Mouse (Mus musculus) cerebellum, adult 2 months (tissue): ENCODE measurements around the gene Carmil2. TPM values are rescaled to one million over a fixed set of nuclear protein-coding genes. Genes with fewer than 3 reads are reported as not detected.

Source experiments
- DNase-seq, 2 experiments: peaks; one replicate each; pipeline ENCODE4 v3.0.0; 2021
- H3K27ac ChIP-seq: fragments of 200-500 bp; 2 replicates; pipeline ENCODE4 v1.5.1; 2012; ENCODE audit warnings: low read length, control low read depth, inconsistent platforms; ENCODE audit not compliant: insufficient read depth
- H3K27me3 ChIP-seq: fragments of 200-500 bp; 2 replicates; pipeline ENCODE4 v1.6.1; 2012; ENCODE audit warnings: inconsistent platforms, mild to moderate bottlenecking, low read length, moderate library complexity; ENCODE audit not compliant: control insufficient read depth, insufficient read depth
- H3K4me1 ChIP-seq: fragments of 200-500 bp; 2 replicates; pipeline ENCODE4 v1.6.1; 2011; ENCODE audit warnings: low read length; ENCODE audit not compliant: control insufficient read depth, insufficient read depth
- H3K4me3 ChIP-seq: fragments of 200-500 bp; replicated peaks from 2 replicates; pipeline ENCODE3; 2011; ENCODE audit warnings: mild to moderate bottlenecking, low read depth, low read length, control low read depth; ENCODE audit not compliant: insufficient read depth
- CTCF ChIP-seq: fragments of 200-500 bp; IDR thresholded peaks from 2 replicates; pipeline ENCODE4 v1.5.1; 2011; ENCODE audit warnings: low read depth, mild to moderate bottlenecking, control low read depth, low read length, moderate library complexity, borderline replicate concordance; ENCODE audit not compliant: insufficient read depth
- POLR2A ChIP-seq: fragments of 200-500 bp; IDR thresholded peaks from 2 replicates; pipeline ENCODE4 v1.6.1; 2011; ENCODE audit warnings: low read length, control low read depth, borderline replicate concordance; ENCODE audit not compliant: insufficient read depth
- WGBS: fragments of 180-500 bp; shearing (Covaris S2); methylation state at CpG from one replicate; pipeline ENCODE4 v1.1.7; 2018; 5-methylcytosine and 5-hydroxymethylcytosine counted together
- polyA plus RNA-seq: library from polyadenylated mRNA; depleted of rRNA; stranded (reverse); fragments of >200 nt; gene quantifications from 2 replicates; pipeline ENCODE4 v1.2.3, GENCODE M21; 2012

The Carmil2 gene
- polyA plus RNA-seq, 1 experiment, result 72.1 TPM

DNA sequence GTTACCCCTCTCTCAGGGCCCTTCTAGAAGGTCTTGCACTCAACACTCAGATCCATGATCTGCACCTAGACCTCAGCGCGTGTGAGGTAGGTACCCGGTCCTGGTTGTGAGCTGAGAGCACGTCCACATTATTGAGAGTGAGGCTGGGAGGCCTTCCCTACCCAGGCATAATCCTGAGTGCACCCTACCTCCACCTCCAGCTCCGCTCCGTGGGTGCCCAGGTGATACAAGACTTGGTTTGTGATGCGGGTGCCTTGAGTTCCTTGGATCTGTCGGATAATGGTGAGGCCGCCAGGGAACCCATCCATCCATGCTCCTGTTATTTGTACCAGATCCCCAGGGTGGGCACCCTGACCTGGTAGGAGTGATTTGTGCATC is 3.9 kb downstream of the Carmil2 start:
- no peak overlapping the region for H3K27ac ChIP-seq
- TF ChIP-seq POLR2A (no peak), CTCF (no peak)
- H3K4me3 ChIP-seq, result no peak overlapping the region
- 93% methylated on average over 9 of the region's 9 CpGs for WGBS
- H3K27me3 ChIP-seq, result no peaks in the 10 kb centered on the region
- H3K4me1 ChIP-seq, result peaks cover 8% of the 10 kb centered on the region; the same call in 1 of the 2 replicates
- no peak for DNase-seq

DNA sequence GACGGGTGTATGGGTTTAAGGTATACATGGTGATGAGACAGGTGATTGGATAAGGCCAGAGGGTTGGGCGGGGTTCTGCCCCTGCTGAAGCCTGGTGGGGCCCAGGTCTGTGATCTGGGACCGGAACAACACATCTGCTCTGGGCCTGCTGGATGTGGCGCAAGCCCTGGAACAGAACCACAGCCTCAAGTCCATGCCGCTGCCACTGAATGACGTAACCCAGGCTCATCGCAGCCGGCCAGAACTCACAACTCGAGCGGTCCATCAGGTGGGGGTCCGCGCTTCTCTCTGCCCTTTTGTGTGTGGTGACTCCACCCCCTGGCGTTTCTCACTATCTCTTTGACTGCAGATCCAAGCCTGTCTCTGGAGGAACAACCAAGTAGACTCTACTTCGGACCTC is 4.9 kb downstream of the Carmil2 start:
- no peak for DNase-seq
- peaks cover 11% of the 10 kb centered on the region for H3K4me1 ChIP-seq
- H3K4me3 ChIP-seq, result no peak overlapping the region
- H3K27me3 ChIP-seq, result no peaks in the 10 kb centered on the region
- H3K27ac ChIP-seq, result no peak overlapping the region
- 82% methylated on average over 14 of the region's 14 CpGs for WGBS
- TF ChIP-seq CTCF, result no peak
- no peak for TF ChIP-seq POLR2A

DNA sequence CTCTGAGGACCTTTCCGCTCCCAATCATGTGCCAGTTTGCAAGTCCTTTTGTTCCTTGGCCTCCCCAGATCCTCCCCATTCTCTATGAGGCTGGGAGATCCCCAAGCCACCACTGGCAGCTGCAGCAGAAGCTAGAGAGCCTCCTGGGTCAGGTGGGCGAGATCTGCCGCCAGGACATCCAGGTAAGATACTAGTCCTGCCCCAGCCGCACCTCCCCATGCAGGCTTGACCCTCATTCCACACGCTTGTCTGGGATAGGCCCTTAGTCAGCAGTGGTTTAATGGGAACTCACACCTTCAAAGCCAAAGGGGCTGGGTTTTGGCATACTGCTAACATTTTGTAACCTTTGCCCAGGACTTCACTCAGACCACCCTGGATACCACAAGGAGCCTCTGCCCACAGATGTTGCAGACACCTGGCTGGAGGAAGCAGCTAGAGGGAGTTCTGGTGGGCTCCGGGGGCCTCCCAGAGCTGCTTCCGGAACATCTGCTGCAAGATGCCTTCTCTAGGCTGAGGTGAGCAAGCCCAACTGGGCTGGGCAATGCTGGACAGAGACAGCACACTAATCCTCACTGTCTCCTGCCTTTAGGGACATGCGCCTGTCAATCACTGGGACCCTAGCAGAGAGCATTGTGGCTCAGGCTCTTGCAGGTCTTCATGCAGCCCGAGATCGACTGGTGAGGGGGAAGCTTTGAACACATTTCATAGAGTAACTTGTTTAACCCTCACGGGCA is 6.5 kb downstream of the Carmil2 start:
- peaks cover 18% of the 10 kb centered on the region for H3K4me1 ChIP-seq
- H3K4me3 ChIP-seq, result no peak overlapping the region
- whole genome bisulfite sequencing, result 96% methylated on average over 11 of the region's 11 CpGs
- TF ChIP-seq CTCF (no peak), POLR2A (no peak)
- no peak for DNase-seq
- no peaks in the 10 kb centered on the region for H3K27me3 ChIP-seq
- no peak overlapping the region for H3K27ac ChIP-seq

DNA sequence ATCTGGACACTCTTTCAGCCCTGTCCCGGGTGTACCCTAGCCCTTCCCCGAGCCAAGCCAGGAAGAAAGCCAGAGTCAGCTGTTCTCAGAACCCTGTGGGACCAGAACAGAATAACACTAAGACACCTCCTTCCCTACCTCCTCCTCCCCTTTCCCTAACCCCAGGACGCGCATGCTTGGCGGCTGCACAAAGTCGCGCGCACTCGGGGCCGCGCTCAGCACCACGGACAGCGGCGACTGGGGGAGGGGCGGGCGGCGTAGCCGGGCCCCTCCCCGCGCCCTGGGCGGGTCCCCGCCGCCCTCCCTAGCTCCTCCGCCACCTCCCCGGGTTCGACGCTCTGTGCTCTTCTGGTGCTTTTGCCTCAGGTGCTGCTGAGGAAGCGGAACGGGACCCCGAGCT is 7.6 kb downstream of the Carmil2 start:
- peak; percentile 42; the same call in 1 of the 2 replicates for TF ChIP-seq POLR2A
- no peak for TF ChIP-seq CTCF
- Histone ChIP-seq H3K4me1 (peaks cover 20% of the 10 kb centered on the region), H3K27ac (peak overlapping the region; percentile 86), H3K27me3 (no peaks in the 10 kb centered on the region), H3K4me3 (peak overlapping the region; percentile 89)
- peak; percentile 88 for DNase-seq
- WGBS, result under 1% methylated on average over 30 of the region's 30 CpGs

DNA sequence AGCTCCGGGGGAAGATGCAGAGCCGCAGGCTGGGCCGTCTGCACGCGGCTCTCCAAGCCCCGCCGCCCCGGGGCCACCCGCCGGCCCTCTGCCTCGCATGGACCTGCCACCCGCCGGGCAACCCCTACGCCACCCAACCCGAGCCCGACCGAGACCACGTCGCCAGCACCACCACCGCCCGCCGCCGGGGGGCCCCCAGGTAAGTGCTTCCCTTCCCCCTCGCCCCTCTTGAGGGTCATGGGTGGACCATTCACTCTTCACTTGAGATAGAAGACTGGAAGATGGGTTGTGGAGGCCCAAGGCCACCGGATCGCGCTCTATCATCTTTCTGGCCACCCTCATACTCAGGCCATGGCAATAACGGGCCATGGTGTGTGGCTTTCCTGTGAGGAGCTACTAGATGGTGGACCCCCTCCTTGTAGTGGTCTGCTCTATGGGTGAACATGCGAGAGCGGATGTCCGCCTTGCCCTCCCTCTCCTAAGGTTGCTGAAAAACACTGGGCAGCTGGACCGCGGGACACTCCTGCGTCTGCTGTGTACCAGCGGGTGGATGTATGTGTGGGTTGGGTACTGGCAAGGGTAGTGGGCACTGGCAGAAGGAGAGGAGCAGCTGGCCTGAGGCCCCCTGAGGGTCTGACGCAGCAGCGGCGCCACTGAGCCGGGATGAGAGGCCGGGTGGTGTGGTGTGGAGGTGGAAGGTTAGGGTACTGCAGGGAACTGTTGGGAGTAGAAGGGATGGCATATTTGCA is 8.2 kb downstream of the Carmil2 start:
- TF ChIP-seq CTCF (peak; percentile 35; the same call in 1 of the 2 replicates), POLR2A (0 out of 2 replicates have a peak, but pooled peaks have one; percentile 5)
- WGBS, result 1% methylated on average over 40 of the region's 40 CpGs
- Histone ChIP-seq H3K4me1 (peaks cover 20% of the 10 kb centered on the region), H3K27ac (peak overlapping the region; percentile 86), H3K4me3 (peak overlapping the region; percentile 89), H3K27me3 (no peaks in the 10 kb centered on the region)
- DNase-seq, result peak; percentile 75 to 79

DNA sequence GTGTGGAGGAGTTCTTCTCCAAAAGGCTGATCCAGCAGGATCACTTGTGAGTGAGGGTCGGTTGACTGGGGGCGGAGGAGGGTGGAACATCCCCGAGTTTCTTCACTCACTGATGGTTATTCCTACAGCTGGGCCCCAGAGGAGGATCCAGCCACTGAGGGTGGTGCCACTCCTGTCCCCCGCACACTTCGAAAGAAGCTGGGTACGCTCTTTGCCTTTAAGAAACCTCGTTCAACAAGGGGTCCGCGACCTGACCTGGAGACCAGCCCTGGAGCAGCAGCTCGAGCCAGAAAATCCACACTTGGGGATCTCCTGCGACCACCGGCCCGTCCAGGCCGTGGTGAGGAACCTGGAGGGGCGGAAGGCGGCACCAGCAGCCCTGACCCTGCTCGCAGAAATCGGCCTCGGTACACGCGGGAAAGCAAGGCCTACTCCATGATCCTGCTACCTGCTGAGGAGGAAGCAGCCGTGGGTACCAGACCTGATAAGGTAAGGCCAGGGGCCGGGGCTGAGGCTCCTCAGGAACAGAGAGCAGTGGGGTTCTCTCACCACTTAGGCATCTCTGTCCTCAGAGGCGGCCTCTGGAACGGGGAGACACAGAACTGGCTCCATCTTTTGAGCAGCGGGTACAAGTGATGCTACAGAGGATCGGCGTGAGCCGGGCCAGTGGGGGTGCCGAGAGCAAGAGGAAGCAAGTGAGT is 9.2 kb downstream of the Carmil2 start:
- peak overlapping the region; percentile 89 for H3K4me3 ChIP-seq
- H3K27ac ChIP-seq, result peak overlapping the region; percentile 86
- no peaks in the 10 kb centered on the region for H3K27me3 ChIP-seq
- peak in 1 of 2 experiments; percentile 51 for DNase-seq
- 23% methylated on average over 30 of the region's 30 CpGs for WGBS
- H3K4me1 ChIP-seq, result peaks cover 27% of the 10 kb centered on the region
- no peak for TF ChIP-seq CTCF
- no peak for TF ChIP-seq POLR2A

DNA sequence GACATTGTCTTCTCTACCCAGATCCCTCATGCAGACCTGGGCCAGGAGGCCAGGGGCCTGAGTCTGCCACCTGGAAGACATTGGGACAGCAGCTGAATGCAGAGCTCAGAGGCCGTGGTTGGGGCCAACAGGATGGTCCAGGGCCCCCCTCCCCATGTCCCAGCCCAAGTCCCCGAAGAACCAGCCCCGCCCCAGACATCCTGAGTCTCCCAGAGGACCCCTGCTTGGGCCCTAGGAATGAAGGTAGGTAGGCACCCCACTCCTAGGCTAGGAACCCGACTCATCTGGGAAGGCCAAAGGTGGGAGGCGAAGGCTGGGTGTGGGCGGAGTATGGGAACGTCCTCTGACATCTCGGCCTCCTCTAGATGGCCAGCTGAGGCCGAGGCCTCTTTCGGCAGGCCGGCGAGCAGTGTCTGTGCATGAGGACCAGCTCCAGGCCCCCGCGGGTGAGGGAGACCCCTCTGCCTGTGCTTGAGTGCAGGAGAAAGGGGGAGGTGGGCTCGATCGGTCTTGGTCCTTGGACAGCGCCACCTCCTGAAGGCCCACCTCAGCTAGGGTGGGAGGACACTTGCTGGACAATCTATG is 11.2 kb downstream of the Carmil2 start:
- TF ChIP-seq CTCF (no peak), POLR2A (no peak)
- no peak overlapping the region for H3K4me3 ChIP-seq
- WGBS, result 86% methylated on average over 17 of the region's 17 CpGs
- DNase-seq, result no peak
- no peaks in the 10 kb centered on the region for H3K27me3 ChIP-seq
- no peak overlapping the region for H3K27ac ChIP-seq
- peaks cover 27% of the 10 kb centered on the region for H3K4me1 ChIP-seq
